Mouse (Mus musculus) fibroblast of lung, adult 2 months (primary cell): ENCODE data around the gene 6430628N08Rik.

Source experiments
- DNase-seq: peaks from one replicate; pipeline ENCODE4 v3.0.0-alpha.2; 2011; ENCODE audit warnings: low read depth

The 6430628N08Rik gene

DNA sequence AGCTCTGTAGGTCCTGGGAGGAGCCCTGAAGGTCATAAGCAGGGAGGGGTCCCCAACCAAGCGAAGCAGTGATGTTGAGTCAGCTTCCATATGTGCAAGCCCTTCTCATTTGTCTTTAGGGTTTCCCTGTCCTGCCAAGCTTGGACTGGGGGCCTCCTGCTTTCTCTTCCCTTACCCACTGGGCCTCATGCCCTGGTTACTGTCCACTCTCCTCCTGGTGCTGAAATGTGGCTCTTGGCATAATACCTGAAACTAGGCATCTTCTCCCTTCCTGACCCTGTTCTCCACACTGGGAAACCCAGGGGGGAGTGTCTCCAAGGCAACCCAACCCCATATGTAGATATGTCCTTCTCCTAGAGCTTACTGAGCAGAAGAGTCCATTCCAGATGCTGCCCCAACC, 3.6 kb upstream of the 6430628N08Rik start:
- DNase-seq = no peak

DNA sequence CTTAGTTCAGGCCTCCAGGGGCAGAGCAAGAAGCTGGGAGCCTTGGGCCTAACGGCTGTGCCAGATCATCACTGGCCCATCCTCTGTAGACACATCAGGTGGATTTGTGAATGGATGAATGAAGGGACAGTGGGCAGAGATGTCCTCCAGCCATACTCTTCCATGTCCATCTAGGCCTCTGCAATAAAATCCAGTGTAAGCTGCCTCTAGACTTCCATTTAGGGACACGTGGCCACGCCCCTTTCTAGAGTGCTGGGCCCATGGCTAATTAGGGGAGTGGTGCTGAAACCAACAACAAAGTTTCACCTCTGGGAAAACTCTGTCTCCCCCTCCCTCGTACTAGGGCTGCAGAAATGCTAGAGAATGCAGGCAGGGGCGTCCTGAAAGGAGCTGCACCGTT, 399 bp upstream of the 6430628N08Rik start:
- no peak for DNase-seq

DNA sequence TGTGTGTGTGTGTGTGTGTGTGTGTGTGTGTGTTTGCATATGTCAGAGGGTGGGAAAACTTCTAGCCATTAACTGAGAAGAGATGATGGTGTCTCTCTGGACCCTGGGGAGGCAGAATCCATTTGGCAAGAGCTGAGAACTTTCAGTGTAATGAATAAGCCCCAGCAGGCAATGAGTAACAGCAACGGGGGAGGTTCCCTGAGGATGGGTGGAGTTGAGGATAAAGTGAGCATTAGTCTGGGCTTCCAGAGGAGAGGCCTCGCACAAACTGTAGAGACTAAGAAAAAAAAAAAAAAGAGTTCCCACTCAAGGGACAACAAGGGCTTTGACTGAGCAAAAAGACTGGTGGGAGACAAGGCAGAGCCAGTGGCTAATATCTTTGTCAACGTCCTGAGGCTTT, 3.8 kb downstream of the 6430628N08Rik start:
- peak; percentile 20 for DNase-seq

DNA sequence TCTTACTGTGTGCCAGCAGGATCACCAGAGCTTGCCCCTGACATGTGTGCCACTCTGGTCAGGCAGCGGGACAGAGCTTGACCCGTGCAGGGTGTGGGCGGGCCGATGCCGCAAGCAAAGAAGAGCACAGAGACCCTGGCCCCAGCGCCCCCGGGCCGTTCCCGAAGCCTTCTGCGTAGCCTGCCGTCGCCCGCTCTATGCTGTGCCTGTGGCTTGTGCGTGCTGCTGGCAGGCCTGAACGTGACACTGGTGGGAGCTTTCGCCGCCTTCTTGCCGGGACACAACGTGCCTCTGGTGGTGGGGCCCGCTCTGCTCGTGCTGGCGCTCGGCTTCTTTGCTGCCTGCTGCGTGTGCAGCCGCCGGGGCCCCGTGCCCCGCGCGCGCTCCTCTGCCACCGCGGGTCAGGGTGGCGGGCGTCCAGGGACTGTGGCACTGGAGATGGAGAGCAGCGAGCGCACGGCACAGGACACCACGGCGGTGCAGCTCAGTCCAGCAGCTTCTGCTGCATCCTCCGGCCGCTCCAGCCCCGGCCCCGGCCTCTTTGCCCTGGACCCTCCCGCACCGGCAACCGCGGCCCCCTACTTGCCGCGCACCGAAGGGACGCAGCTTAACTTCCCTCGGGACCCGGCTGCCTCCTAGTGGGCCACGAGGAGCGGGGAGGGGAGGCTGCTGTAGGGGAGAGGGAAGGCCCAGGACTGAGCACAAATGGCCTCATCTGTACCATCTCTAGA, 7.6 kb downstream of the 6430628N08Rik start:
- DNase-seq = no peak

DNA sequence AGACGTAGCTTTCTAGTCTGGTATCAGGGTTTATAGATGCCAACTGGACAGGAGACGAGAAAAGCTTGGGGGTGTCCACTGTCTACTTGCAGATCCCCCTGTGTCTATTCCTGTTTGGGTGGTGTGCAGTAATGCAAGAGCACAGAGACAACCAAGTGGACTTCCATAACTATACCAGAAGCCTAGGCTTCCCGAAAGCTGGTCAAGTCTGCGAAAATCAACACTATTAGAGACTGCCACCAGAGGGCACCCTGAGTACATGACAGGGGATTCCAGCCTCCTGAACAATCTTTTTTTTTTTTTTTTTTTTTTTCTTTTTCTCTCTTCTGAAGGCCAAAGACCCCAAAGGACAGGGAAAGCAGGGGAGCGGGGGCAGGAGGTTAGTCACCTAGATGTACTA, 12.4 kb downstream of the 6430628N08Rik start:
- DNase-seq = peak; percentile 51

DNA sequence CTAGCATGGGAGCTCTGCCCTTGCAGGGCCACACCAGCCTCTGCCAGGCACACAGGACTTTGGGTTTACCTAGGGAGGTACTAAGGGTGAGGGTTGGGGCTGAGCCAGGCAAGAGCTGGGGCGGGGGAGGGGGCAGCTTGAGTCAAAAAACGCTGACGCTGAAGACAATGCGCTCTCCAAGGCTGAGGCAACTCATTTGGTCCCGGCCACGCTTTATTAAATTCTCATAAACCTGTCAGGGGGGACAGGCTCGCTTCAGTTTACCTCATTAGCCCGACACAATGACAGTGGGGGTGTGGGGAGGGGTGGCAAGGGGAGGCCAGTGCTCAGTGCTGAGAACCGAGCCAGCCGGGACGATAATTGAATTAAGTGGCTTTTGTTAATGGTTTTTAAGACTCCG, 13.9 kb downstream of the 6430628N08Rik start:
- no peak for DNase-seq

DNA sequence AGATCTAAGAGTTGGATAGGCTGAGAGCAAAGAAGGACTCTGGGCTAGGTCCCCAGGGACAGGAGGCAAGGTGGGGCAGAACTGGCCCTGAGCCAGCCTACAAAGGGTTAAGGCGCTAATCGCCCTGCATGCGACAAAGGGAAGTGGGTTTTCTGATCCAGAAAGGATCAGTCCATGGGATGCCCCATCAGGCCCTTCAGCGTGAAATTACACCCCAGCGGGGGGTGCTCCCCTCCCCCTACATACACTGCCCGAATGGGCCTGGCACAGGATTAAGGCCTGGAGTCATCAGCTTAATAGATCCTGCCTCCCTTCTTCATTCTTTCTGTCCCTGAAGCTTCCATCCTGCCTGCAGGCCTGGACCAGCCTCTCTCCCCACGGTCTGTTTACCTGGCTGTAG, 15.2 kb downstream of the 6430628N08Rik start:
- DNase-seq = no peak

DNA sequence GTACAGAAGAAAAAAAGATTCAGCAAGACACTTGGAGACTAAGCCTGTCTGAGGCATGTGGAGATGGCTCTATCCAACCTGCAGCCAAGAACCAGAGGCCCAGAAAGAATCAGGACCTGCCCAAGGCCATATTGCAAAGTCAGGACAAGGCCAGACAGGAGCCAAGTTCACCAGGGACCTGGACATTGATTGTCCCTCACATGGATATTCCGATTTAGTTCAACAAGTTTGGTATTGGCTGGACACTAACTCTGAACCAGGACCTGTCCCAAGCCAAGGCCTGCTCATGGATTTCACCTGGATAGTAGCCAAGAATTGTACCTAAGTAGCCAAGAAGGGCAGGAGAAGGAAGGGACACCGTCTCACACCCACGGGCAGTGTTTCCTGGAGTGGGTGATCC, 16.3 kb downstream of the 6430628N08Rik start:
- no peak for DNase-seq

DNA sequence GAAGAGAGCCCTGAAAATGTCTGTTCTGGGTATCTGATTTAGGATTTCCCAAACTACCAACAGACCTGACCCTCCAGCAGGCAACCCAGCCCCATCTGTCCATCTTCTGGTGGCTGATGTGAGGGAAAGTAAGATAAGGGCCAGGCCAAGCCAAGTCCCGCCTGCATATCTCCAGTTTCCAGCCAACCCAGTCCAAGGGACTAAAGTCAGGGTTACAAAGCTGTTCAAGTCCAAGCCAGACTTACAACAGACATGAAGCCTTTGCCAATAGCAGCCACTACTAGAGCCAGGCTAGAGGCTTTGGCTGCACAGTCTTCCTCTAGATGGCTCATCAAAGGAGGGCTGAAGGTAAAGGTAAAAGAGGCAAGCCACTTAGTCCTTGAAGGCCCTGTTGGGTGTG, 17.5 kb downstream of the 6430628N08Rik start:
- no peak for DNase-seq

DNA sequence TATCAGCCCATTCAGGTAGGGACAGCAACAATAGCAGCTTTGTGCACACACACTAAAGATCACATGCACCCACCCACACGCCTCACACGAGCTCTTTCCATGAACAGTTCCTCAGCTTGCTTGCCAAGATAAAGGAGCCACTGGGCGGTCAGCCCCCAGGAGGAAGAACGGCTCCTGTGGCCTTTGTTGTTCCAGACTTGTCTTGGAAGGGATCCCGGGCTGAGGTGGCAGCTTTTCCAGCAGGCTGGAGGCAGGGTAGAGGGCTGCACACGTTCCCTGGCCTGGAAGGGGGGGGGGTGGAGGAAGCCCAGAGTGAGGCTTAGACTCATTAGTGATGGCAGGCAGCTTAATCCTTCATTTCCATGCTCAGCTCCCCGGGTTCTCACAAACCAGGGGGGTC, 18.2 kb downstream of the 6430628N08Rik start:
- peak; percentile 79 for DNase-seq

DNA sequence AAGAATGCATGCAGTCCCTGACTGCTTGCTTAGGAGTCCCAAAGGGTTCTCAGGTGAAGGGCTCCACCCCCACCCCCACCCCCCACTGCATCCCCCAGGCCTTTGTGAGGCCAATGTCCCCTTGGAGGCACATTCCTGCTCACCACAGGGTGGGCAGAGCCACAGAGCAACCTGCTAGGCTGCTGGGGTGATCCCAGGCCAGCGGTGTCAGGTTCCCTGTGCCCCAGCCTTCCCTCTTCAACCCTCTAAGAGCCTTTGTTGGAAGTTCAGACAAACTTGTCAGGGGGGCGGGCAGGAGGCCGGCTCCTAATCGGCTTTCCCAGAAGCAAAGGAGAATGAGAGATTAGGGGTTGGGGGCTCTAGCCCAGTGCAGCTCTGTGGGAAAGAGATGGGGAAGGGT, 21.1 kb downstream of the 6430628N08Rik start:
- no peak for DNase-seq

DNA sequence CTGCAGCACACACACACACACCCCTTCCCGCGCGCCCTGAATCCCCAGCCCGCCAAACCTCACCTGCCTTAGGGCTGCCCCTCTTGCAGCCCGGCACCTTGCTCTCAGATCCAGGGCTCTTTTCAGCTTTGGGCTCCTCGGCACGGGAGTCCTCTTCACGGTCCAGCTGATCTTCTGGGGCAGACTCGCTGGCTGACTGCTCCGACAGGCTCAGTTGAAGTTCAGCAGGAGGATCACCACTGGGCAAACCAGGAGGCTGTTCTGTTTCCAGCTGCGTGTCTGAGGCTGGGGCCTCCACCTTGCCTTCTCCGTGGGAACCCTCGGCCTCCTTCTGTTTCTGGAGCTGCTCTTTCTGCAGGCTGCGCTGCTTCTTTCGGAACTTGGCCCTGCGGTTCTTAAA, 29.4 kb downstream of the 6430628N08Rik start:
- no peak for DNase-seq

DNA sequence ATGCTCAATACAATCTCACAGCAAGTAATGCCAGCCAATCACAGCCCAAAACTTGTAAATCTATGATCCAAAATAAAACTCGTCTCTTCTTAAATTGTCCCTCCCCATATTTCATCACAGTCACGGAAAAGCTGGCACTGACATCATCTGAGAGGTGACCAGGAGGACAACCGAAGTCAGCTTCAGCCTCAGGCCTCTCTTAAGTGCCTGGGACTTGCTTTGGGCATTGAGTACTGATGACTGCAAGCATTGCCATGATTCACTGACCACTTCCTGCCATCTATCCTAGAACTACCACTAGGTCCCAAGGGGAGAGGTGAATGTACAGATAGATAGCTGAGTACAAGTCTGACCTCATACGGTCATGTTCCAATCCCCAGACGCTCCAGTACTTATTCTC, 32.2 kb downstream of the 6430628N08Rik start:
- no peak for DNase-seq

DNA sequence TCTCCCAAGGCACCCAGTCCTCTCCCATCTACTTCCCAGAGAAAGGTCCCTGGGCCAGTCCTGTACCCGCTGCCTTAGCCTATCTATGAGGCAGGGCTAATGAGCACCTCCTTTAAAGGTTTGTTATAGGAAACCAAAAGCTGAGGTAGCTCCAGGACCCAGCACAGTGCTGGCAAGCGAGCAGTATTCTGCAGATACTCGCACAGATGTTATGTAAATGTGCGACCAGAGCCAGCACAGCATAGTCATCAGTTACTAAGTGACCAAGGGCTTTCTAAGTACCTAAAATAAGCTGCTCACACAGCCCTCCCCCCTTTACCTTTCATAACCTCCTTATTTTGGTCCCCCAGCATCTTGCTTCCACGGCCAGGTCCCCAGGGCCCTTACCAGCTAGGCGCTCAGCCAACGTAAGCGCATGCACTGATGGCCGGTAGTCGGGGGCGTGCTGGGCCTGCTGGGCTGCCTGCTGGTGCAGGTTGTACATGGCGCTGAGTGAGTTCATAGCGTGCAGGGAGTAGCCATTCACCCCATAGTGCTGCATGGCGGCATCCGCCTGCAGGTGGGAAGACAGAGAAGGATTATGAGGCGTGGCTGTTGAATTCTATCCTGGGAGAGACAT, 32.9 kb downstream of the 6430628N08Rik start:
- no peak for DNase-seq

DNA sequence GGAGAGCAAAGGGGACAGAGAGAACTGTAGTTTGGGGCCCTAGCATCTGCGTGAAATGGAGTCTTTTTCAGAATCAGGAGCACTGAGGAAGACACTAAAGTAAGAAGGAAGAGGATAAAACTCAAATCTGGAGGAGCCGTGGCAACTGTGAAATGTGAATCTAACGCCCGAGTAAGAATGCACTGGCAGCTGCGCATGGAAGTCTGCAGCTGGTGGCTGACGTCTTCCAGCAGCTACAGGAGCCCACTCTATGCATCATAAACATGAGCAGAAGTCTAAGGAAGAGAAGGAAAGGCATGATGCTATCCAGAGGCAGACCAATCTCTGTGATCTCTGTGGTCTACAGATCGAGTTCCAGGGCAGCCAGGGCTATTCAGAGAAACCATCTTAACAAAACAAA, 37.2 kb downstream of the 6430628N08Rik start:
- DNase-seq = no peak

DNA sequence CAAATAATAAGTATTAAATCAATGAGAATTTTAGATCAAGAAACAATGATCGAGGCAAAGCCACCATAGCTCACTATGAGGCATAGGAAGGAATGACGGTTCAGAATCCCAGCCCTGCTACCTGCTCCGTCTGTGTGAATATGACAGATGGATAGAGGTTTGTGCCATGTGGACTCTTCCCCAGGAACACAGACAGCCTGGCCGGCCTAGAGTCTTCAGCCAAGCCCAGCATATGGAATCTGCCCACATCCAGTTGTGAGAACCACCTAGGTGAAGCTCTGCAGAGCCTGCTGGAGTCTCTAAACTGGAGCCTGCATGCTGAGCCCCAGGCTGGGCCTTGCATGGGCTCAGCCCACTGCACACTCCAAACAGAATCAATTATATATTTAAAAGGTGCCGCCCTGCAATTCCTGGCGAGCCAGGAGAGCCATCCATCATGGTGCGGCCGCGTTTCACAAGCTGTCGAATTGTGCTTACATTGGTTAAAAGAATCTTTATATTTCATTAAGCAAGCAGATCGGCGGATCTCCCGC, 41.2 kb downstream of the 6430628N08Rik start:
- no peak for DNase-seq

DNA sequence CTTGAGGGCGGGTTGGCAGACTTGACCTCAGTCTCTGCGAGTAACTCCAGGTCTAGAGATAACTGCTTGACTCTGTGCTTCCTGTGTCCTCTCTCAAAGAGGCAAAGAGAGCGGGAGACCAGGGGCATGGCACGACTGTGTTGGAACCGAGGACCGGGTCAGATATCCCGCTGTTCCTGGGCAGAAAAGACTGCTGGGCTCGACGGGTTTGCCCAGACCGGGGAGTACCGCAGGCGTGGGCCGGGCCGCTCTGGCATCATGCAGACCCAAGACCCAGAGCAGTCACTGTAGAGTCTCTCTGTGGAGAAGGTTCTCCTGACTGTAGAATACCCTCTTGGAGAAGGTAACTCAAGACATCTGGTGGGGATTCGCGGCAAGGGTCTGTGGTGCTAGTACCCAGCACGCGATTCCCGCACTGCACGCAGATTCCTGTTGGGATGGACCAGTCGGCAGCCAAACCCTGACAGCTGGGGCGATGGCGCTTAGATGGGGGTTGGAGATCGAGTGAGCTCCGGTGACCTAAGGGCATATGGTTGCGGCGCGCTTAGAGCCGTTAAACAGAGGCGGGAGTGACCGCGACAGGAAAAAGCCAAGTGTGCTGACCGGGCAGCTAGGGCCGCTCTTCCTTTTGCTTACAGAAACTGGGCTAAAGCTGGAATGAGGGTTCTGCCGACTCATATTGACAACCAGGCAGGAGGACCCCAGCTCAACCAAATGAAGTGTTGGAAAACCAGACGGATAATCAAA, 45.5 kb downstream of the 6430628N08Rik start:
- no peak for DNase-seq

DNA sequence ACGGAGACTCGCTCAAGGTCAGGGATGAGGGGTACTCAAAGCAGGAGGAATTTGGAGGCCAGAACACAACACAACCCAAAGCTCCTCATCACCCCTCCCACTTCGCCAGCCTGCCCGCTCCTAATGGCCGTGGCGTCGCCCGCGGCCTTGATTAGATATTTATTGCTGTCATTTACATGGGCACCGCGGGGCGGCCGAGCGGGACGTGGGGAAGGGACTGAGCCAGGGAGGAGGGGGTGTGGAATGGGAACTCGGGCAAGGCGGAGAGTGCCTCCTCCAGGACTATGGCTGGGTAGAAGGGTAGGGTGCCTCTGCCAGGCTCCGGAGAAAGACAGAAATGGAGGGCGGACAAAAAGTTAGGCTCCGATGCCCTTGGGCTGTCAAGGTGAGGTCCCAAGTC, 46.2 kb downstream of the 6430628N08Rik start:
- DNase-seq = no peak

DNA sequence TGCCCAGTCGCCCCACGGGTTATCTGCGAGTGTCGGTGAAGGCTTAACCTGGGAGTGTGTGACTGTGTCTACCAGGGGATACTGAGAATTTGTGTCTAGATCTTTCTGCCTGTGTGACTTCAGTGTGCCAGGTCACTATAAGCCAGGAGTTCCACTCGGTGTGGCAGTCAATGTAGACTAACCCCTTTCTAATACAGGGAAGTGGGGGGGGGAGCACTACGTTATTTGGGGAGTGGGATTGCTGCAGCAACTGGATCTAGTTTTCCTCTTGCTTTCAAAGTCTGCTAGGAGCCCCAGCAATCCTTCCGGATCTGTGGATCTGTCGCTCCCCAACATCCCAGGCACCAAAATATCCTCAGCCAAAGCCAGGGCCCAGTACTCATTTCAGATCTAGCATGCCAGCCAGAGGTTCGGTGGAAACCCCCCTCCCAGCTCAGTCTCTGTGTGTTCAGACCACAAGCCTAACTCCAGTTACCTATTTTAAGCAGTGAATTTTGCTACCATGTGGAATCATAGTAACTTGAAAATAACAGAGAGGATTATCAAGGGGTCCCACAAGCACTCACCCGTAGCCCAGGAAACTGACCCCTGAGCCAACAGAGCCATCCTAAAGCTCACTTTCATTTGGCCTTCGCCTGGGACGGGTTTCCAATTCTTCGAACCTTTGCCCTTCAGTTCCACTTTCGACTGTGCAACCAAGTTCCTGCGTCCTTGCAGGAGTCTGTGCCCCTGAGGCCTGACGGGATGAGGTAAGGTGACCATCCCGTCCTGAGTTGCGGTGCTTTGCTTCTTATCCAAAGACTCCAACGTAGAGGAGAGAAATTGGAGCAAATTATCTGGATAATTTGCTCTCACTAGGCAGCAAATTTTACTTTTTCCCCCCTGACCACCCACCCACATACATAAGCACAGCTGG, 46.9 kb downstream of the 6430628N08Rik start:
- DNase-seq = no peak

DNA sequence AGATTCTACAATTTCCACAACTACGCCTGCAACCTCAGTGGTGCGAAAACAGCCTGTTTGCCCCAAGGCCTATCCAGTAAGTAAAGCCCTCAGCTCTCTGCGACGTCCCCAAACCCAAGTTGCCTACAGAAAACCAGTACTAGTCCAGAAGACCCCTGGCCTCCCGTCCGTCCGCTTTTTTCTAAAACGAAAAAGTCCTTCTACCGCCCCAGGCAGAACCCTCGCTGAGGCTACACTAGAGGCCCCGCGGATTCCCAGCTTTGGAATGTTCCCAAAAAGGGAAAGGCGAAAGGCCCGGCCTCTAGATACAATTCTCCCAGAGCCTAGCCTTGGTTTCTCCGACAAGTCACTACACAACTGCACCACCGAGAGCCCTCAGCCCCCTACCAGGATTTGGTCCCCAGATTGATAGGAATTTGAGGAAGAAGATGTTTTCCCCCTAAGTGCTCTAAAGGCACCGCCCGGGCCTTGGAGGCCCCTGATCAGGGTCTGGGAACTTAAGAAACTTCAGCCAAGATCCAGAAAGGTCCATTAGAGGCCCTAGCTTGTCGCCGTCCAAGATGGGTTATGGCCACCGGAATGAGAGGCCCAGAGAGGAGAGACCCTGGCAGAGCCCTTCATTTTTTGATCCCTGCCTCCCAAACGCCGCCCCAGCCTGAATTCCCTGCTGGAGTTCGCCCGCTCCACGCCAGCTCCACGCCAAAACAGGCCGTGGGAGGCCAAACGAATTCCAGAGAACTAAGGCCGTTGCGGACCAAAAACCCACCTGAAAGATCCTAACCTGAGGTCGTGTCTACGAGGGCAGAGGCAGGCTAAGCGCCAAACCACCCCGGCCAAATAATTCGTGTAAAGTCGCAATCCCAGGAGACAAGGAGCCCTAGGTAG, 48.1 kb downstream of the 6430628N08Rik start:
- DNase-seq = no peak
